Mouse (Mus musculus) left cerebral cortex, adult 18-20 months (tissue): ENCODE results near the gene Irs2. TPM values are rescaled to one million over a fixed set of nuclear protein-coding genes. Genes with fewer than 3 reads are reported as not detected.

ENCODE experiments used
- DNase-seq, 2 experiments: peaks; one replicate each; pipeline ENCODE4 v3.0.0; 2021 to 2022; ENCODE audit warnings: low spot score in 2 of 2, mixed read lengths in 1 of 2
- total RNA-seq, 2 experiments: library from RNA; stranded (reverse); gene quantifications; 2 replicates each; pipeline ENCODE4 v1.2.3; 2021

Irs2 gene
- total RNA-seq, 2 experiments from 2014 or later, result 64.4 to 93.4 TPM

DNA sequence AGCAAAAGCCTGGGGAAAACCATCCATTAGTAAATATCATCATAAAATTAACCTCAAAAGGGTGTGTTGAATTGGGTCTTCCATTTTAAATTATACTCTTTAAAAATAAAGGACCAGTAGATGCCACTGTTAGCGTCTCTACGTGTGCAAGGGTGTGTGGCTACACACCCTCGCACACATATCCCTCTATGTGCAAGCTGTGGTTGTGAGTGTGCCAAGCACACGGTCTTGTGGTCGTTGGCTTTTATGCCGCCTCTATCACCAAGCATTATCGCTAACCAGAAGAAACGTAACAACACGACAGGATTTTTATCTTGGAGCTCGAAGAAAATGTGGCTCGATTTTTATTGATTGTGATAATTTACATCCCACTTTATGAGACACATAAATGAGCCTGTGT is 2.1 kb upstream of the Irs2 start:
- no peak for DNase-seq

- DNase-seq, result peak; percentile 63 to 73
Observed at GRCm38 (mm10) chr8:11009431-11010071, 1.3 kb upstream of the Irs2 start.

DNA sequence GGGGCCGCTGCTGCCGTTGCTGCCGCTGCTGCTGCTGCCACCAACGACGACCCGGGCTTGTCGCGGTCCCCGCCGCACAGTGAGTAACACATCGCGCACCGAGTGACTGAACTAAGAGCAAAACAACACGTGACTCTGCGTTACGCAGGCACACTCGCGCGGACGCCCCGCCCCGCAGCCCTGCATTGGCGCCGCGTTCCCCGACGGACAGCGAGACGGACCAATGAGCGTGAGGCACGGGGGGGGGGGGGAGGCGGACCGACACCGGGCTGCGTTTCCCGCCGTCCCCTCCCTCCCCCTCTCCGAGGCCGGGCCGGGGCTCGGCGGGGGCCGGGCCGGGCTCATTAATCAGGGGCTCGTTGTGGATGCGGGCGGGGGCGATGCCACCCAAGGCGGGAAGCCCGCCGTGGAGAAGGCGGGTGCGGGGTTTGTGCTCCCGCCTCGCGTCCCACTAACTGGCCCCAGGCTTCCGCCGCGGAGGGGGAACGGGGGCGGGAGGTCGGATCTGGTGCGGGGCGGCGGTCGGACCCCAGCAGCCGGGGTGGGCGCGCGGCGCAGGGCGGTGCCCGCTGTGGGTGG is 673 bp upstream of the Irs2 start:
- peak; percentile 98 for DNase-seq

GRCm38 (mm10) chr8:11007581-11008378 is 478 bp downstream of the Irs2 start:
- peak; percentile 48 to 53 for DNase-seq

GRCm38 (mm10) chr8:11007001-11007580 is 1.2 kb downstream of the Irs2 start:
- DNase-seq, result peak; percentile 89 to 94

GRCm38 (mm10) chr8:11006276-11006630 is 2.0 kb downstream of the Irs2 start:
- no peak for DNase-seq

- no peak for DNase-seq
Observed at GRCm38 (mm10) chr8:11005460-11006275, 2.6 kb downstream of the Irs2 start.

DNA sequence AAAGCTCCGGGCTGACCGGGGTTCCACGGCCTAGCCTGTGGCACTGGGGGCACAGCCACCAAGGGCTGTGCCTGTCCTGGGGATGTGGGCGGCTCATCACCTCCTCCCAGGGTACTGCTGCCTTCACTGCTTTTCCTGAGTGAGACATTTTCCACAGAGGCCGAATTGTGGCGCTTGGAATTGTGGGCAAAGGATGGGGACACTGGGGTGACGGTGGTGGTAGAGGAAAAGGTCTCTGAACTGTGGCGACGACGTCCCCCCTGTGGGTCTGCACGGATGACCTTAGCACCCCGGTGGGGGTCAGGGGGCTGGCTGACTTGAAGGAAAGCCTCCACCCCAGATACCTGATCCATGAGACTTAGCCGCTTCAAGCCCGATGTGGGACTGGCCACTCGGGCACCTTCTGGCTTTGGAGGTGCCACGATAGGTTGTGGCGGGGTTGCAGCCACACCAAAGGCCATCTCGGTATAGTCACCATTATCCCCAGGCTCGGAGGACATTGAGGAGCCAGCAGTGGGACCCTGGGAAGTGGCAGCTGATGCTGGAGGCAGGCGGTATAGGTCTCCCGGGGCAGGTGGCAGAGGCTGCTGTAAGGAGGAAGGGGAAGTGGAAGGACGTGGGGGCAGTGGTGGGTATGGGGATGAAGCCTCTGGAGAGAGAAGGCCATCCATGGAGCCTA is 3.3 kb downstream of the Irs2 start:
- no peak for DNase-seq

DNA sequence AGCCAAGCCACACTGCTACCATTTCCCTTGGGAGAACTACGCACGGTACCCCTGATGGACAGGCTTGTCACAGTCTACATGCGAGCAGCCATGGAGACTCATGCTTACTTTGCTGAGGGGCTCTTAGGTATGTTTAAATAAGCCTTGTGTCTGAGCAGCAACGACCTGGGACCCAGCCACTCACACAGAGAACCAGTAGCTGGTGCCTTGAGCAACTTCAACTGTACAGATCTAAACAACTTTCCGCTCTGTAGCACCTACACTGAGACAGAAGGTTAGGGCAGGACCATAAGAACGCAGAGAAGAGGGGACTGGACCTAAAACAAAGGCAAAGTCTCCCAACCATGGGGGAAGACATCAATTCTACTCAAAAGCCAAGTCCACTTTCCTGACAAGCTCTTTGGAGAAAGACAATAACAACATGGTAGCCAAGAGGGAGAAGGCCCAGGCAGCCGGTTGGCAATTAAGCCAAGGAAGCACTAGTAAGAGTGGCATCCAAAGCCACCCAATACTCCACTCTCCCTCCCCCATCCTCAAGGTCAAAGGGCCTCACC is 4.3 kb downstream of the Irs2 start:
- DNase-seq, result no peak

- no peak for DNase-seq
Observed at GRCm38 (mm10) chr8:11003253-11003652, 5.0 kb downstream of the Irs2 start.

DNA sequence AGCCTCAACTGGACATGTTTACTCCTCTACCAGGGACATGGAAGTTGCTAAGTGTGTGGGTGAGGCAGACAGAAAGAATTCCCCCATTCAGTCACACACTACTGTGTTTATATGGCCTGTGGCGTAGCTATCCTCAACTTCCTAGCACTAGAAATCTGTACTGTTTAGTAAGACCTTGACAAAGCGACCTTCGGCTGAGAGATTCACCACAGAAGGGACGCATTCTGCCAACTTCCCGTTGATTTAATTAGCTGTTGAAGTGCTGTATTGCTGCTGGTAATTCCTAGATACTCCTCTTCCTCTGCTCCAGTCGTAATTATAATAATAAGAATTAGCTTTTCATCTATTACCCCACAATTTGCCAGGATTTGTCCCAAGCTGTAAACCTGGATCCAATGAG is 5.4 kb downstream of the Irs2 start:
- no peak for DNase-seq

- DNase-seq, result peak; percentile 25 to 42
Observed at GRCm38 (mm10) chr8:11001062-11001549, 7.2 kb downstream of the Irs2 start.

DNA sequence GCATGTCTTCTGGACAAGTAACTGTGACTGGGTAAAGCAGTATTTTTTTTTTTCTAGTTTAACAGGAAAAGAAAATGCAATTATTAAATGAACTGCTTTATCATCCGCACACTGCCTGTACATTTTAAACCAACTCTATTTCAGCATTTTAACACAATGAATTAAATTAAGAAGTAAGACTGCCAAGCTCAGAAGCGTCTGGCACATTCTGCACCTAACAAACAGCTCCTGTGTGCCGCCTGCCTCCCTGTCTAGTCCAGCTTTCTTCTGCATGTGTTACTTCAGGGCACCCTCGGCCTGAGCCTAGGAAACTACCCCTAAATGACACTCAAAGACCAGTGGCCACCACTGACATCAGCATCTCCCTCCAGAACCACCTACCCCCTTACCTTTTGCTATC is 8.7 kb downstream of the Irs2 start:
- DNase-seq, result no peak

DNA sequence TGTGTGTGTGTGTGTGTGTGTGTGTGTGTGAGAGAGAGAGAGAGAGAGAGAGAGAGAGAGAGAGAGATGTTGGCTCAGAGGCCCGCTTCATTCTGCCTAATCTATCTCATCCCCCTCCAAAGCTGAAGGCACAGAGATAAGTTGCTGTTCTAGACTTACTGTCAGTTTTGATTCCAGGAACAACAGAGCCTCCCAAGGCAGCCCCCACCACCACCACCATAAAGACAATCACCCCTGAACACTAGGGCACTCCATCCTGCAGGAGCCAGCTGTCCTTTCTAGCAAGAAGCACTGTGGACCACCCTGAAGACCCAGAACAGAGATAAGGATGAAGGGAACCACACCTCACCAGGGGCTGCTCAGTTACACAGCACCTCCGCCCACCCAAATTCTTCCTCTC is 12.0 kb downstream of the Irs2 start:
- no peak for DNase-seq

GRCm38 (mm10) chr8:10995756-10996155 is 12.5 kb downstream of the Irs2 start:
- DNase-seq, result no peak

DNA sequence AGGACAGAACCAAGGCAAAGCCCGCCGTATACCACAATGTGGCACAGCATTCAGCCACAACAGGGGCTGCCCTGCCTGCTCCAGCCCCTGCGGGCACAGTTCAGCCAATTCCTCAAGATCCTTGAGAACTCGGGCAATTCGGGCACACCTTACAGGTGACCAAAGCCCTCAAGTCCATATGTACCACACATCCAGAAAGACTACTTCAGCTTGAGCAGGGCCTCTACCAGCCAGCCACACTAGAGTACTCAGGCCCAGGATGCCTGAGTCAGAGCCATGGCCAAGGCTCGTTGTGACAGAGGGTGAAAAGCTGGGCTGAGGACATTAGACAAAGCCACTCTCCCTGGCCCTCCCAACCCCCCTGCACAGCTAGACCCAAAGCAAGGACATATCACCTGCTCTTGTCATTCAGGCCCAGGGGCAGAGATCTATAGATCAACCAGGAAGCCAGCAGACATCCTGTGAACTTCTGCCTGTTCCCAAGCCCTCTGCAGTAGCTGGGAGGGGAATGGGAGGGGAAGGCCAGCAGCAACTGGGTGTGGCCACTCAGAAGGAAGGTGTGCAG is 13.8 kb downstream of the Irs2 start:
- no peak for DNase-seq

- DNase-seq, result no peak
Observed at GRCm38 (mm10) chr8:10993582-10994216, 14.6 kb downstream of the Irs2 start.

DNA sequence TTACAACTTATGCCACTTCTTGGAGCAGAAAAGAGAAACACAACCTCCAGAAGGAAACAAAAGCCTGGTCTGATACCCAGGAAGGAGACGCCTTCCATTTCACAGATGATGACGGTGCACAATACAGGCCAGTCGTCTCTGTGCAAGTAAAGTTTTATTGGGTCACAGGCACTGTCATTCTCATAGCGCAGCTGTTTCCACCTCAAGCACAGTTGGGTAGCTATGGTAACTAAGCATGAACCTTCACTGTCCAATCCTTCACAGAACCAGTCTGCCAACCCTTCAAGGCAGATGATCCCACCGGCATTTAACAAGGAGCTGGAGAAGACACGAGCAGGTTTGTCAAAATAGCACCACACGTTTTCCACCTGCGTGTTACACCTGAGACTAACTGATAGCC is 16.2 kb downstream of the Irs2 start:
- DNase-seq, result no peak

GRCm38 (mm10) chr8:10991323-10991722 is 16.9 kb downstream of the Irs2 start:
- no peak for DNase-seq
